Mouse (Mus musculus) midbrain, postnatal 0 days (tissue): ENCODE measurements around the gene Calcoco2. TPM values are rescaled to one million over a fixed set of nuclear protein-coding genes. Genes with fewer than 3 reads are reported as not detected.

Experiments
- ATAC-seq: fragments of 200-750 bp; cut with Nextera tagmentation; 2 replicates; pipeline ENCODE4 v1.8.0; 2017; ENCODE audit warnings: moderate number of reproducible peaks, mild to moderate bottlenecking, moderate TSS enrichment, moderate library complexity; ENCODE audit not compliant: low FRiP score
- DNase-seq: peaks from one replicate; pipeline ENCODE4 v3.0.0-alpha.2; 2015; ENCODE audit warnings: low spot score
- H3K27ac ChIP-seq: fragments of 300-500 bp; sonication (generic); 2 replicates; pipeline ENCODE4 v1.5.1; 2014; ENCODE audit warnings: low read depth, mild to moderate bottlenecking, low read length, mixed read lengths
- H3K27me3 ChIP-seq: fragments of 300-500 bp; sonication (generic); 2 replicates; pipeline ENCODE4 v1.6.1; 2014; ENCODE audit warnings: low read length, control low read depth, mixed read lengths; ENCODE audit not compliant: insufficient read depth
- H3K36me3 ChIP-seq: fragments of 300-500 bp; sonication (generic); 2 replicates; pipeline ENCODE4 v1.6.1; 2014; ENCODE audit warnings: low read length, control low read depth, mixed read lengths; ENCODE audit not compliant: insufficient read depth
- H3K4me1 ChIP-seq: fragments of 300-500 bp; sonication (generic); 2 replicates; pipeline ENCODE4 v1.6.1; 2014; ENCODE audit warnings: mild to moderate bottlenecking, control low read depth, antibody characterized with exemption, low read length, mixed read lengths; ENCODE audit not compliant: insufficient read depth
- H3K4me2 ChIP-seq: fragments of 300-500 bp; sonication (generic); 2 replicates; pipeline ENCODE4 v1.6.1; 2014; ENCODE audit warnings: low read depth, mild to moderate bottlenecking, low read length, mixed read lengths; ENCODE audit not compliant: poor library complexity, severe bottlenecking
- H3K4me3 ChIP-seq: fragments of 300-500 bp; sonication (generic); 2 replicates; pipeline ENCODE4 v1.5.1; 2014; ENCODE audit warnings: low read depth, mild to moderate bottlenecking, low read length, moderate library complexity
- H3K9ac ChIP-seq: fragments of 300-500 bp; sonication (generic); replicated peaks from 2 replicates; pipeline ENCODE4 v1.6.1; 2014; ENCODE audit warnings: mild to moderate bottlenecking, low read length, moderate library complexity, mixed read lengths; ENCODE audit not compliant: poor library complexity, severe bottlenecking
- H3K9me3 ChIP-seq: fragments of 300-500 bp; sonication (generic); 2 replicates; pipeline ENCODE4 v1.6.1; 2016; ENCODE audit warnings: low read length, control low read depth
- CTCF ChIP-seq: IDR thresholded peaks from 2 replicates; pipeline ENCODE4 v1.5.1; 2016; ENCODE audit warnings: antibody characterized with exemption, mild to moderate bottlenecking
- WGBS: fragments of 180-500 bp; shearing (Covaris S2); extraction: QIAGEN DNeasy Blood & Tissue Kit; methylation state at CpG from one replicate; pipeline ENCODE4 v1.1.7; 2014; 5-methylcytosine and 5-hydroxymethylcytosine counted together
- polyA plus RNA-seq: library from polyadenylated mRNA; unstranded; fragments of >200 nt; fragmentation: Nextera tagmentation; extraction: Ambion mirVana; gene quantifications from 2 replicates; pipeline ENCODE4 v1.2.1, GENCODE M21; 2015
- total RNA-seq: library from RNA; depleted of rRNA; stranded (reverse); fragments of >200 nt; gene quantifications from 2 replicates; pipeline ENCODE4 v1.2.3, GENCODE M21; 2014; rRNA removed

The Calcoco2 gene
- total RNA-seq: not detected in 2 replicates
- not detected in 2 replicates for polyA plus RNA-seq

DNA sequence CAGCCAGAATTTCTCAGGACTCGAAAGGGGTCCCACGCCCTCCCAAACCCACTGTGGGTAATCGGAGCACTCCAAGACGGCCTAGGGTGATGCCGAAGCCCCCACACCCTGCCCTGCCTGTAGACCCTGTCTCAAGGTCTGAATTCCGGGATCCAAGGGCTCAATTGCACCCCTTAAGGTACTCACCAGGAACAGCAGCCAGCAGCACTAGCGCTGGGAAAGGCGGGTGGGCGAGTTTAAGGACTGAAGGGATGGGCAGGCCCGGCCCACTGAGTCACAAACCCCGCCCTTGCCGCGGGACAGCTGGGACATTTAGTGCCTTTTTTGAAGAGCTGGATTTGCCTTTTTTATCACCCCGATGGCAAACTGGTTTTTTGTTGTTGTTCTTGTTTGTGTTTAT, at the start of gene Calcoco2:
TSS of gene Calcoco2 (minus strand) at position 214 of the 400 bp plus-strand sequence.
- WGBS: 48% methylated on average over 14 of the region's 14 CpGs
- Histone ChIP-seq H3K4me2 (no peak within 1 kb of the TSS), H3K9me3 (no peaks in the 10 kb centered on the region), H3K27ac (no peak within 1 kb of the TSS), H3K36me3 (no peaks in the 10 kb centered on the region), H3K27me3 (no peaks in the 10 kb centered on the region), H3K4me1 (no peaks in the 10 kb centered on the region), H3K9ac (no peak within 1 kb of the TSS), H3K4me3 (no peak within 1 kb of the TSS)
- no peak for DNase-seq
- no peak for TF ChIP-seq CTCF
- no peak for ATAC-seq

DNA sequence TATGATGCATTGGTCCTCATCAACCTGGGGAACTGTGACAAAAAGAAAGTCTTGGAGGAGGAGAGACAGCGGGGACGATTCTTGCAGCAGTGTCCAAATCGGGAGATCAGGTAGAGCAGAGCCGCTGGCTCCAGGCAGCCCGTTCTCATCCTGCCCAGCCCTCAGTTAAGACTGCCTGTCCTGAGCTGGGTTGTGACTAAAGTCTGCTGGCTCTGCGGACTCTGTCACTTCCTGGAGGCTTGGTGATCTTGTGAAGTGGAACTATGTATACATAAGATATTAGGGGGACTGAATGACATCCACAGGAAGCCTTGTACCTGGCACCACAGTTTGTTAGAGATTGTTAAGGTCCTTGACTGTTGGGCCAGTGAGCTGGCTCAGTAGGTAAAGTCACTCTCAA, 35.7 kb upstream of the Calcoco2 start:
- no peak for DNase-seq
- ATAC-seq: no peak
- Histone ChIP-seq H3K4me2 (no peak overlapping the region), H3K4me3 (no peak overlapping the region), H3K9ac (no peak overlapping the region), H3K36me3 (no peaks in the 10 kb centered on the region), H3K9me3 (no peaks in the 10 kb centered on the region), H3K27me3 (peaks cover 26% of the 10 kb centered on the region), H3K4me1 (0 out of 2 replicates have a peak, but pooled peaks cover 4% of the 10 kb centered on the region), H3K27ac (no peak overlapping the region)
- no peak for TF ChIP-seq CTCF
- 81% methylated on average over 6 of the region's 6 CpGs for WGBS

DNA sequence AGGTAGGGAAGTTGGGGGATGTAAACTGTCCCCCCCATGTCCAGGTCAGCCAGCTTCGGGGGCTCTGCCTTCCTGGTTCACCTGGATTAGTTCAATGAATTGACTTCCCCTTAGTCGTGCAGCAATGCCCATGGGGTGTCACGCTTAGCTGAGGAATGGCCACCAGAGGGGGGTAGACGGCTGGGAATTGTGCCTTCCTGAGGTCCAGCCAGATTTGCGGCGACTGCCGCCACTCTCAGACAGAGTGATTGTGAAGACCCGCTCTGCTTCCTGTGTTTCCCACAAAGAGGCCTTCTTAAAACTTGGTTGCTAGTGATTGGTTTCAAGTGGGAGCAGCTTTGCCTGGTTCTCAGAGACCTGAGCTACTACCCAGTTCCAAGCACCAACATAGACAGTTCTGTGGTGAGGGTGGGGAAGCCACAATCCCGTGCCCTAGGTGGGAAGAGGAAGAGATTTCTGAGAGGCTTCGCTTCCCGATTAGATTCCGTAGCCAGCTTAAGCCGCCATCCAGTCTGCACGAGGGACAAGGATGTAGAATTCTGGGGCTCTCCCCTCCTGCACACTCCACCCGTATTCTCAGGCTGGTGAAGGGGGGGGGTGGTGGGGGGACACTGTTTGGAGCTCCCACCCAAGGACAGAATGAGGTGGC, 34.0 kb upstream of the Calcoco2 start:
- TF ChIP-seq CTCF: peak; percentile 82
- no peak overlapping the region for H3K27ac ChIP-seq
- H3K9ac ChIP-seq: no peak overlapping the region
- no peaks in the 10 kb centered on the region for H3K9me3 ChIP-seq
- H3K4me3 ChIP-seq: no peak overlapping the region
- whole genome bisulfite sequencing: 4% methylated on average over 15 of the region's 15 CpGs
- H3K4me1 ChIP-seq: 0 out of 2 replicates have a peak, but pooled peaks cover 4% of the 10 kb centered on the region
- peak overlapping the region; percentile 12; the same call in 1 of the 2 replicates for H3K4me2 ChIP-seq
- H3K36me3 ChIP-seq: no peaks in the 10 kb centered on the region
- DNase-seq: peak; percentile 75
- no peak for ATAC-seq
- peaks cover 25% of the 10 kb centered on the region for H3K27me3 ChIP-seq

DNA sequence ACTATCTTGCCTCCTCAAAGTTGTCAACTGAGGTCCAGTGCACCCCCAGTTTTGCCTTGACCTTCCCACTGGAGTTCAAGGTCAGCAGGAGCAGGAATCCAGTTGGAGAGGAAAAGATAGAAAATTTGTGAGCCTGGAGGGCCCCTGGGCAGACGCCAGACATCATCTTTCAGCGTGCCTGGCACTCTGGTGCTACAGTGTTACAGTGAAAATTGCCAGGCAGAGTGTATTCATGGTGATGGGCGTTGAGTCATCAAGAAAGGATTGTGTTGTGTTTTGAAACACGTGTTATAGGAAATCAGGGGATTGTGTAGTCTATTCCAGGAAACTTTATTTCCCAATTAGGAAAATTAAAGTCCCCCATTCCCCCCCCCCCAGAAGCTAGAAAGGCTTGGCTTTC, 32.0 kb upstream of the Calcoco2 start:
- Histone ChIP-seq H3K9ac (no peak overlapping the region), H3K9me3 (no peaks in the 10 kb centered on the region), H3K27me3 (peaks cover 25% of the 10 kb centered on the region), H3K4me2 (no peak overlapping the region), H3K36me3 (no peaks in the 10 kb centered on the region), H3K4me1 (0 out of 2 replicates have a peak, but pooled peaks cover 4% of the 10 kb centered on the region), H3K27ac (no peak overlapping the region), H3K4me3 (no peak overlapping the region)
- no peak for DNase-seq
- no peak for ATAC-seq
- TF ChIP-seq CTCF: no peak
- 58% methylated on average over 4 of the region's 4 CpGs for WGBS

DNA sequence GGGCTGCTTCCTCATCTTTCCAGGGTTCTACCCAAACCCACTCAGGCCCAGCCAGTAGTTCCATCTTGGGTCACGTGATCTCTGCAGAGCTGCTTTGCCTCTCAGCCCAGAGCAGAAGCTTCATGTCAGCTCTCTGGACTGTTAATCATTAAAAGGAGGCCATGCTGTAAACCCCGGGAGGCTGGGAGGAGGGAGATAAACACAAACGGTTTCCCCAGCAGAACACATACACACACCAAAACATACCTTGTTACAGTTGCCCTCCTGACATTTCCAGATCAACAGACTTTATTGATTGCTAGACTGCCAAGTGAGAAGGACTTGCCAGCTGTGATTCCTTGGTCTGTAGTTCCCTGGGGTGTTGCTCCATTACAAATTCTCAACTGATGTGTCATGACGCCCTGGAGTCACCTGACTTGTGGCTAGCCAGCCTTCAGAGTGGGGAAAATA, 29.0 kb upstream of the Calcoco2 start:
- H3K4me3 ChIP-seq: no peak overlapping the region
- H3K27ac ChIP-seq: no peak overlapping the region
- no peak for TF ChIP-seq CTCF
- H3K36me3 ChIP-seq: no peaks in the 10 kb centered on the region
- ATAC-seq: no peak
- H3K27me3 ChIP-seq: peaks cover 10% of the 10 kb centered on the region; the same call in 1 of the 2 replicates
- H3K9me3 ChIP-seq: no peaks in the 10 kb centered on the region
- 53% methylated on average over 4 of the region's 4 CpGs for WGBS
- H3K9ac ChIP-seq: no peak overlapping the region
- H3K4me2 ChIP-seq: no peak overlapping the region
- 0 out of 2 replicates have a peak, but pooled peaks cover 3% of the 10 kb centered on the region for H3K4me1 ChIP-seq
- DNase-seq: no peak

DNA sequence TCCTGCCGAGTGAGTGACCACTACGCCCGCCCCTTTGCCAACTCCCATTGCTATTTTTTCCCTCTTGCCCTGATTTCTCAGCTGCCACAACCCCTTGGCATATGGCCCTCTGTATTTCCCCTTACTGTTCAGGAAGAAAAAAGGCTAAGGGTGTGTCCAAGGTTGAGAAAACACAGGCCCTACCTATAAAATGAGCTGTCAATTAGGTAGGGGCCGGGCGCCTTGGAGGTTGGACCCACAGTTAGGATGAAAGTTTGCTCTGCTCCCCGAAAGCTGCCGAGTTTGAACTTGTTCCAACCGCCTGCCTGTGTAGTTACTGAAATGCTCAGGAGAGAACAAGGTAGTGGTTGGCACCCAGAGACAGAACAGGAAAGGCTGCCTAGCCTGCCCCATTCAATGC, 24.1 kb upstream of the Calcoco2 start:
- ATAC-seq: no peak
- 90% methylated on average over 8 of the region's 8 CpGs for WGBS
- no peak for DNase-seq
- no peak overlapping the region for H3K27ac ChIP-seq
- H3K4me3 ChIP-seq: no peak overlapping the region
- no peaks in the 10 kb centered on the region for H3K36me3 ChIP-seq
- no peak overlapping the region for H3K9ac ChIP-seq
- no peaks in the 10 kb centered on the region for H3K27me3 ChIP-seq
- no peak overlapping the region for H3K4me2 ChIP-seq
- H3K4me1 ChIP-seq: no peaks in the 10 kb centered on the region
- no peaks in the 10 kb centered on the region for H3K9me3 ChIP-seq
- no peak for TF ChIP-seq CTCF
